Mouse (Mus musculus): ENCODE results near the gene Cacna1a. TPM values are rescaled to one million over a fixed set of nuclear protein-coding genes. Genes with fewer than 3 reads are reported as not detected.
"Not testable (repeated sequence)": the region's sequence is repeated elsewhere in the genome, so short reads cannot be mapped to it uniquely, and the experiment has no call there.

Cacna1a gene
- polyA plus RNA-seq, 1 experiment from 2014 or later: 5.2 TPM

DNA sequence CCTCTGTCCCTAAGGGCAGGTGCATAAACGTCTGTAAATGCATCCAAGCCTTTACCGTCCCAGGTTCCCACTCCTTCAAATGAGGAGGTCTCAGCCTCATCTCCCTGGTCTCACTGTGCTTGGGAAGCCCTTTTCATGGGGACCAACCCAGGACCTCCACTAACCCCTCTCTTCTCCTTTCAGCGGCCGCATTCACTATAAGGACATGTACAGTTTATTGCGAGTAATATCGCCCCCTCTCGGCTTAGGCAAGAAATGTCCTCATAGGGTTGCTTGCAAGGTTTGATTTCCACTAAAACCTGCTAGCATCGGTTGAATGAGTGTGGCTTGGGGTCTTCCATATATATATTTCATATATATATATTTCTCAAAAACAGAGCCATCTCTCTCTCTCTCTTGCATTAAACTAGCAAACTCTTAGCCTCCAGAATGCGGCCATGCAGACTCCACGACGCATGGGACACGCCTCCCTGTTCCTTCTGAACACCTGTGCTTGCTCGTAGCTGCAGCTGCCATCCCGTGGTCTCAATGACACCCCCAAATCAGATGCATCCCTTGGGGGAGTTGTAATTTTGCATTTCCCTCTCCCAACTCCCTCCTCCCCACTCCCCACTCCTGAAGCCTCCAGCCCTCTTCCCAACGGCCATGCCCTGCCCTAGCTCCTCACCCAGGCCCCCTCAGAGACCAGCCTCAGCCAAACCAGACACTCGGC is 226.4 kb downstream of the Cacna1a start:
- no peak for ATAC-seq (ENCODE audit: insufficient number of reproducible peaks, low FRiP score, low TSS enrichment, low read depth)
- 29% methylated on average over 16 of the region's 16 CpGs for WGBS
- no peak overlapping the region for H3K27ac ChIP-seq
- H3K27me3 ChIP-seq: no peaks in the 10 kb centered on the region; the same call in 1 of the 2 replicates
- no peaks in the 10 kb centered on the region for H3K9me3 ChIP-seq
- peak overlapping the region; percentile 25; the same call in 1 of the 2 replicates for H3K4me2 ChIP-seq
- no peaks in the 10 kb centered on the region for H3K36me3 ChIP-seq
- no peak overlapping the region for H3K4me3 ChIP-seq
- no peak overlapping the region for H3K9ac ChIP-seq
- H3K4me1 ChIP-seq: peaks cover 16% of the 10 kb centered on the region

DNA sequence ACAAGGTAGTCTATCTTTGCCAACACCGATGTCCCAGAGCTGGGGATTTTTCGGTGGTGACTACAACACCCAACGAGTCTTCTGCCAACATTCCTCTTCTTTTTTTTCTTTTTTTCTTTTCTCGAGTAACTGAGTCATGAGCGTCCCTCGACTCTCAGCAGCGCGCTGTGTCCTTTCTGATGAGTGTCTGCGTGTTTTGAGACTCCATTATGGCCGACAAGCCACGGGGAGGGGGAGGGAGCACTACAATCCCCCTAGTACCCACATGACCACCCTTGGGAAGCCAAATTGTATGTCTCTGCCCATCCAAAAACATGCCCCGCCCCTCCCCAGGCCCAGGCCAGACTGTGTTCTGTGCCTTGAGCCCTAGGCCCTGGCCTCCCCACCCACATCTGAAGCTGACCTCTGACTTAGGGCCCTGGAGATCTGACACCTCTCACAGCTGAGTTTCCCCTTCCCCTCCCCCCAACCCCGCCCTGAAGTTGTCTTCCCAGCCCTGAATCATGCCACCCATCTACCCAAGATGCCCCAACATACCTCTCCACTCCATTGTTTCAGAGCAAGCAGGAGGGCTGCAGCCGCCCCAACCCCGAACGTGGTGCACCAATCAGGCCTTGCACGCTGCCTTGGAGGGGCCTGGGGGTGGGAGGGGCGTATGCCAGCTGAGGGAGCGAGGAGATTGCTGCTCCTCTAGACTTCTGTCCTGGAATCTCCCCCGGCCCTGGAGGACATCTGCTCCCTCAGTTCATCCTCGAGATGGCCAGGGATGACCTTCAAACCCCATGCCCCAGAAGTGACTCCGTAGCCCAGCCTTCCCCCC is 227.6 kb downstream of the Cacna1a start:
- peak overlapping the region; percentile 68 for H3K27ac ChIP-seq
- WGBS: 30% methylated on average over 22 of the region's 22 CpGs
- H3K4me3 ChIP-seq: peak overlapping the region; percentile 8; the same call in 1 of the 2 replicates
- no peaks in the 10 kb centered on the region for H3K9me3 ChIP-seq
- no peaks in the 10 kb centered on the region for H3K36me3 ChIP-seq
- peak overlapping the region; percentile 20; the same call in 1 of the 2 replicates for H3K4me2 ChIP-seq
- ATAC-seq (ENCODE audit: insufficient number of reproducible peaks, low FRiP score, low TSS enrichment, low read depth): peak; percentile 50
- H3K4me1 ChIP-seq: peaks cover 16% of the 10 kb centered on the region
- H3K27me3 ChIP-seq: no peaks in the 10 kb centered on the region; the same call in 1 of the 2 replicates
- H3K9ac ChIP-seq: no peak overlapping the region

DNA sequence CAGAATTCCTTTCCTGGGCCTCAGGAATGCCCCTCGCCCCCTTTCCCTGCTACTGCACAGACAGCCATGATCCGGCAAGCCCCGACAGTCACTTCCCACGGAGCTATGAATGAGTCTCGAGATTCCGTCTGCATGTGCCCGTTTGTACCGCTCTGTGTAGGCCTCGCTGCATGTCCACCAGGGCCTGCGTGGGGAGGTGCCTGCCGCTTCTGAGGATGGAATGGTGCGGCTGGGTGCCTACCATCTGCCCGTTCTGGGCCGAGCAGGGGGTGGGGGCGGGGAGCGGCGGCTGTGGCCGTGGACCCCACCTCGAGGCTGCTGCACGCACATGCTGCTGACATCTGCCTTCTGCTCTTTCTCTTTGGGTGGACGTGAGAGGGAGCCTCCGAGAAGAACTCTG is 228.8 kb downstream of the Cacna1a start:
- no peak overlapping the region for H3K4me3 ChIP-seq
- no peaks in the 10 kb centered on the region for H3K36me3 ChIP-seq
- 38% methylated on average over 22 of the region's 22 CpGs for WGBS
- H3K27ac ChIP-seq: peak overlapping the region; percentile 17
- ATAC-seq (ENCODE audit: insufficient number of reproducible peaks, low FRiP score, low TSS enrichment, low read depth): no peak
- H3K4me2 ChIP-seq: no peak overlapping the region
- H3K4me1 ChIP-seq: peaks cover 16% of the 10 kb centered on the region
- H3K27me3 ChIP-seq: no peaks in the 10 kb centered on the region; the same call in 1 of the 2 replicates
- no peaks in the 10 kb centered on the region for H3K9me3 ChIP-seq
- H3K9ac ChIP-seq: no peak overlapping the region

- no peak for ATAC-seq (ENCODE audit: insufficient number of reproducible peaks, low FRiP score, low TSS enrichment, low read depth)
- Histone ChIP-seq H3K4me1 (peaks cover 7% of the 10 kb centered on the region), H3K4me3 (no peak overlapping the region), H3K27me3 (no peaks in the 10 kb centered on the region), H3K9me3 (no peaks in the 10 kb centered on the region), H3K9ac (no peak overlapping the region), H3K27ac (no peak overlapping the region), H3K36me3 (no peaks in the 10 kb centered on the region), H3K4me2 (no peak overlapping the region)
- 74% methylated on average over 8 of the region's 8 CpGs for WGBS
Measured at GRCm38 (mm10) chr8:84621102-84621625, 232.9 kb downstream of the Cacna1a start.

DNA sequence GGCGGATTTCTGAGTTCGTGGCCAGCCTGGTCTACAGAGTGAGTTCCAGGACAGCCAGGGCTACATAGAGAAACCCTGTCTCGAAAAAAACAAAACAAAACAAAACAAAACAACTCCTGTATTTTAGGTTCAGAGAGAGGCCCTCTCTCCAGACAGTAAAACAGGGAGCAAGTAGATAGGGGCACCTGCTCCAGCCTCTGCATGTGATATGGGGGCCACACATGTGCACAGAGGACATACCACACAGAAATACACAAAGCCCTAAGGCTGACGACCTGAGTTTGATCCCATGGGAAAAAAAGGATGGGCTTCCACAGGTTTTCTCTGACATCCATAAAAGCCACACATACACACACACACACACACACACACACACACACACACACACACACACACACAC is 235.2 kb downstream of the Cacna1a start:
- H3K9me3 ChIP-seq; H3K27me3 ChIP-seq; H3K27ac ChIP-seq; ATAC-seq (ENCODE audit: insufficient number of reproducible peaks, low FRiP score, low TSS enrichment, low read depth); H3K4me1 ChIP-seq; H3K4me2 ChIP-seq; H3K36me3 ChIP-seq; H3K4me3 ChIP-seq; H3K9ac ChIP-seq: not testable (repeated sequence)
- 70% methylated on average over 4 of the region's 4 CpGs for WGBS

DNA sequence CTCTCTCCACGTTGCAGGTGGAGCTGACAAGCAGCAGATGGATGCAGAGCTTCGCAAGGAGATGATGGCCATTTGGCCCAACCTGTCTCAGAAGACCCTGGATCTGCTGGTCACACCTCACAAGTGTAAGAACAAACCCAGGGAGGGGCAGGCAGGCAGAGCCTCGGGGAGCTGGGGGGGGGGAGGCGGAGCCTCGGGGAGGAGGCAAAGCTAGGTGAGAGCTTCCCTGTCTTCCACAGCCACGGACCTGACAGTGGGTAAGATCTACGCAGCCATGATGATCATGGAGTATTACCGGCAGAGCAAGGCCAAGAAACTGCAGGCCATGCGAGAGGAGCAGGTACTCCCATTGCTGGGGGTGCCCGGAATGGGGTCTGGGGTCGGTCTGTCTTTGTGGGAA is 241.3 kb downstream of the Cacna1a start:
- H3K27ac ChIP-seq: no peak overlapping the region
- H3K9ac ChIP-seq: no peak overlapping the region
- no peaks in the 10 kb centered on the region for H3K27me3 ChIP-seq
- no peaks in the 10 kb centered on the region for H3K9me3 ChIP-seq
- 61% methylated on average over 9 of the region's 11 CpGs for WGBS
- ATAC-seq (ENCODE audit: insufficient number of reproducible peaks, low FRiP score, low TSS enrichment, low read depth): no peak
- H3K4me2 ChIP-seq: no peak overlapping the region
- H3K36me3 ChIP-seq: no peaks in the 10 kb centered on the region
- no peak overlapping the region for H3K4me3 ChIP-seq
- 0 out of 2 replicates have a peak, but pooled peaks cover 4% of the 10 kb centered on the region for H3K4me1 ChIP-seq

GRCm38 (mm10) chr8:84630145-84630544 is 241.9 kb downstream of the Cacna1a start:
- no peak overlapping the region for H3K4me2 ChIP-seq

GRCm38 (mm10) chr8:84631813-84632212 is 243.6 kb downstream of the Cacna1a start:
- ATAC-seq (ENCODE audit: insufficient number of reproducible peaks, low FRiP score, low TSS enrichment, low read depth): no peak
- H3K27me3 ChIP-seq: no peaks in the 10 kb centered on the region
- WGBS: 89% methylated on average over 4 of the region's 4 CpGs
- no peak overlapping the region for H3K4me2 ChIP-seq
- peaks cover 24% of the 10 kb centered on the region for H3K4me1 ChIP-seq
- H3K9me3 ChIP-seq: no peaks in the 10 kb centered on the region
- no peak overlapping the region for H3K4me3 ChIP-seq
- no peak overlapping the region for H3K27ac ChIP-seq
- H3K36me3 ChIP-seq: no peaks in the 10 kb centered on the region
- H3K9ac ChIP-seq: no peak overlapping the region

More at GRCm38 (mm10) chr8:84630145-84630544, 241.9 kb downstream of the Cacna1a start:
- H3K9me3 ChIP-seq: no peaks in the 10 kb centered on the region
- H3K36me3 ChIP-seq: no peaks in the 10 kb centered on the region
- peaks cover 10% of the 10 kb centered on the region for H3K4me1 ChIP-seq
- WGBS: 62% methylated on average over 4 of the region's 4 CpGs
- no peak for ATAC-seq (ENCODE audit: insufficient number of reproducible peaks, low FRiP score, low TSS enrichment, low read depth)
- no peaks in the 10 kb centered on the region for H3K27me3 ChIP-seq
- no peak overlapping the region for H3K9ac ChIP-seq
- H3K27ac ChIP-seq: no peak overlapping the region
- H3K4me3 ChIP-seq: no peak overlapping the region

DNA sequence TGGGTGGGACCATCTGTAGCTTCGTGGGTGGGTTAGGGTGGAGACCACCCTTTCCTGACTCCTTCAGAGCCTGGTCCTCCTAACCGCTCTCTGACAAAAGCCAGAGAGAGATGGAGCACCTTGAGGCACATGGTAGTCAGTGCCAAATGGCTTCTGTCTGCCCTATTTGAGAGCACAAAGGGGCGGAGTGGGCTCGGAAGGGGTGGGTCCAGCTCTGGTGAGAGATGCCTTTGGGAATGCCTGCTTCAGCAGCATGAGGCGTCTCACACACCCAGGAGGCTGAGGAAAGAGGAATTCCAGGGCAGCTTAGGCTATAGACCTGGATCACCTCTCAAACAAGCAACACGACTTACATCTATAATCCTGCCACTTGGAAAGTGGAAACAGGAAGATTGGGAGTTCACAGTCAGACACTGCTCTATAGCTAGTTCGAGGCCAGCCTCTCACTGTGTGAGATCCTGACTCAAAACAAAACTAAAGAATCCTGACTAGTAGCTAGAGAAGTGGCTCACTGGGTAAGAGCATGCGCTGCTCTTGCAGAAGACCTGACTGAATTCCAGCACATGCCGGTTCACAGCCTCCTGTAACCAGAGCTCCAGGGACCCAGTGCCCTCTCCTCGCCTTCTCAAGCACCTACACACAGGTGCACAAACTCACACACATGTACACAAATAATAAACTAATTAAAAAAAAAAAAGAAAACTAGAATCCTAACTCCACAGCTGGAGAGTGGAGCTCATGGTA is 245.8 kb downstream of the Cacna1a start:
- ATAC-seq (ENCODE audit: insufficient number of reproducible peaks, low FRiP score, low TSS enrichment, low read depth): no peak
- WGBS: 40% methylated on average over 10 of the region's 10 CpGs
- H3K27me3 ChIP-seq: no peaks in the 10 kb centered on the region
- H3K4me1 ChIP-seq: peaks cover 37% of the 10 kb centered on the region
- H3K27ac ChIP-seq: no peak overlapping the region
- no peak overlapping the region for H3K4me3 ChIP-seq
- H3K4me2 ChIP-seq: no peak overlapping the region
- H3K9ac ChIP-seq: no peak overlapping the region
- H3K36me3 ChIP-seq: no peaks in the 10 kb centered on the region
- H3K9me3 ChIP-seq: no peaks in the 10 kb centered on the region

DNA sequence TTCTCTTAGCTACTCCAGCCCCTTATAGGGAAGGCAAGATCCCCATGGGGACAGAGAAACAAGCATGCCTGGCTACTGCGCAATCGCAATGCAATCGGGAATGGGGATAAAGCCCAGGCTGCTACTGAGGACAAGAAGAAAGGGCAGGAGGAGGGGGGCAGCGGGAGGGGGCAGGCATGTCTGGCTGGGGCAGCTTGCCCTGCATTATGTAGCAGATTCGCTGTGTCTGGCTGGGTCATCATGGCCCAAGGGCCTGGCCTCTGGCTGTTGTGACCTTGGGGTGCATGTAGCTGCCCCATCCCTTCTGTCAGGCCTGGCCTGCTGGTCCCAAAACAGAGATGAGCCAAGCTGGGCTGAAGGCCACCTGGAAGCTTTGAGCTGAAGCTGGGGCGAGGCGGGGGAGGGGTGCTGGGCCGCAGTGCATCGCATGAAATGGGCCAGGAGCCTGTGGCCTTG is 246.6 kb downstream of the Cacna1a start:
- no peak overlapping the region for H3K4me3 ChIP-seq
- WGBS: 44% methylated on average over 9 of the region's 9 CpGs
- H3K27ac ChIP-seq: no peak overlapping the region
- no peaks in the 10 kb centered on the region for H3K9me3 ChIP-seq
- no peaks in the 10 kb centered on the region for H3K27me3 ChIP-seq
- peaks cover 37% of the 10 kb centered on the region for H3K4me1 ChIP-seq
- no peak for ATAC-seq (ENCODE audit: insufficient number of reproducible peaks, low FRiP score, low TSS enrichment, low read depth)
- H3K36me3 ChIP-seq: no peaks in the 10 kb centered on the region
- no peak overlapping the region for H3K4me2 ChIP-seq
- 0 out of 2 replicates have a peak overlapping the region, but pooled peaks have one; percentile 14 for H3K9ac ChIP-seq

GRCm38 (mm10) chr8:84635397-84636050 is 247.3 kb downstream of the Cacna1a start:
- 61% methylated on average over 14 of the region's 14 CpGs for WGBS
- Histone ChIP-seq H3K9ac (no peak overlapping the region), H3K9me3 (no peaks in the 10 kb centered on the region), H3K4me2 (no peak overlapping the region), H3K36me3 (no peaks in the 10 kb centered on the region), H3K4me3 (no peak overlapping the region), H3K27ac (0 out of 2 replicates have a peak overlapping the region, but pooled peaks have one; percentile 33), H3K27me3 (no peaks in the 10 kb centered on the region), H3K4me1 (peaks cover 42% of the 10 kb centered on the region)
- ATAC-seq (ENCODE audit: insufficient number of reproducible peaks, low FRiP score, low TSS enrichment, low read depth): no peak

Measured in limb, embryonic 15.5 days (tissue).